Mouse (Mus musculus): ENCODE measurements around the gene Islr. TPM values are rescaled to one million over a fixed set of nuclear protein-coding genes. Genes with fewer than 3 reads are reported as not detected.

Gene Islr
- polyA plus RNA-seq, 1 experiment: 21.9 TPM

DNA sequence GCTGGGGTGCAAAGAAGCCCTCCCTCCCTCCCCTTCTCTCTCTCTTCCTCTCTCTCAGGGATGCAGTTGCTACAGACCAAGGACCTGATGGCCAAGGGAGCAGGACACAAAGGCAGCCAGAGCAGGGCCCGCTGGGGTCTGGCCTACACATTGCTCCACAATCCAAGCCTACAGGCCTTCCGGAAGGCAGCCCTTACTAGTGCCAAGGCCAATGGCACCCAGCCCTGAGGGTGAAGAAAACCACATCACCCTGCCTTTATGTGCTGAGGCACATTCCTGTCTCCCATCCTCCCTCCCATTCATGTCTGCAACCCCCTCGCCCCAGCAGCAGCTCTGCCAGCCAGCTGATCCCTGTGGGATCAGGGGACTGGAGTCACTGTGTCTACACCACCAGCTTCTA lies 51.0 kb downstream of the Islr start:
- no peaks in the 10 kb centered on the region for H3K36me3 ChIP-seq (ENCODE audit: control insufficient read depth, insufficient read depth, low read length)
- no peaks in the 10 kb centered on the region for H3K4me1 ChIP-seq (ENCODE audit: control insufficient read depth, insufficient read depth, insufficient read length)
- no peaks in the 10 kb centered on the region for H3K27me3 ChIP-seq (ENCODE audit: control insufficient read depth, insufficient read depth, low read length)
- TF ChIP-seq POLR2A (IDR thresholded peaks at IDR 0.05; ENCODE audit: low read depth, low read length) (no peak), CTCF (IDR thresholded peaks at IDR 0.05; ENCODE audit: extremely low read depth, insufficient read depth, insufficient read length, insufficient replicate concordance) (no peak)
- no peak overlapping the region for H3K27ac ChIP-seq (ENCODE audit: insufficient read depth, low read length)
- no peak overlapping the region for H3K4me3 ChIP-seq (ENCODE audit: extremely low read depth, insufficient read depth, insufficient read length)
- no peak for DNase-seq (ENCODE audit: low read depth in 1 of 2, low spot score in 2 of 2)
- WGBS: 91% methylated on average over 3 of the region's 3 CpGs

DNA sequence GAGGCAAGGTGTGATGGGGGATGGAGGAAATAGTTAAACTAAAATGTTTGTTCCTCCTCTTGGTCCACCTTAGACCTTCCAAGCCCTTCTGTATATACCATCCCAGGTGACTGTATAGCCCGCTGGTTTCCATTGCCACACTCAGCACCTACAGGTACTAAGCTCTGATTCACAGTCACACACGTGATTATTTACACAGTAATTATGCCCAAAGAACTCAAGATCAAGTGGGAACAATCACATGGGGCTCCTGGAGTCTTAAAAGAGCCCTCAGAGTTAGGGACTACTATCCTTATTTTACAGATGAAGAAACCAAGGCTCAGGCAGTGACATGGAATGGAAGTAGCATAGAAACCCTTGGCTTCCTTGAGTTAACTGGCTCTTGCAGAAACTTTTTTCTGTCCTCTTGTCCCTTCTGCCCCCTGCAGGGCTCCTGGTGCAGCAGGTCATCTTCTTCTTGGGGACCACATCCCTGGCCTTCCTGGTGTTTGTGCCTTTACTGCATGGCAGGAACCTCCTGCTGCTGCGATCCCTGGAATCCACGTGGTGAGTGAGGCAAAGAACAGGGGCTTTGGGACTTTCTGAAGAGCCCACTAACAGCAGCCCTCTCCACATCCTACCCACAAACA lies 53.3 kb downstream of the Islr start:
- Histone ChIP-seq H3K27me3 (ENCODE audit: control insufficient read depth, insufficient read depth, low read length) (no peaks in the 10 kb centered on the region), H3K36me3 (ENCODE audit: control insufficient read depth, insufficient read depth, low read length) (no peaks in the 10 kb centered on the region), H3K4me1 (ENCODE audit: control insufficient read depth, insufficient read depth, insufficient read length) (no peaks in the 10 kb centered on the region), H3K27ac (ENCODE audit: insufficient read depth, low read length) (no peak overlapping the region), H3K4me3 (ENCODE audit: extremely low read depth, insufficient read depth, insufficient read length) (no peak overlapping the region)
- WGBS: 70% methylated on average over 4 of the region's 4 CpGs
- DNase-seq (ENCODE audit: low read depth in 1 of 2, low spot score in 2 of 2): no peak
- TF ChIP-seq POLR2A (IDR thresholded peaks at IDR 0.05; ENCODE audit: low read depth, low read length): no peak
- TF ChIP-seq CTCF (IDR thresholded peaks at IDR 0.05; ENCODE audit: extremely low read depth, insufficient read depth, insufficient read length, insufficient replicate concordance): 0 out of 2 replicates have a peak, but pooled peaks have one; percentile 2

GRCm38 (mm10) chr9:58148806-58149205 lies 55.3 kb downstream of the Islr start:
- no peak for TF ChIP-seq CTCF (IDR thresholded peaks at IDR 0.05; ENCODE audit: extremely low read depth, insufficient read depth, insufficient read length, insufficient replicate concordance)
- no peak for TF ChIP-seq POLR2A (IDR thresholded peaks at IDR 0.05; ENCODE audit: low read depth, low read length)
- Histone ChIP-seq H3K27ac (ENCODE audit: insufficient read depth, low read length) (no peak overlapping the region), H3K4me3 (ENCODE audit: extremely low read depth, insufficient read depth, insufficient read length) (no peak overlapping the region), H3K36me3 (ENCODE audit: control insufficient read depth, insufficient read depth, low read length) (no peaks in the 10 kb centered on the region), H3K4me1 (ENCODE audit: control insufficient read depth, insufficient read depth, insufficient read length) (no peaks in the 10 kb centered on the region), H3K27me3 (ENCODE audit: control insufficient read depth, insufficient read depth, low read length) (no peaks in the 10 kb centered on the region)
- WGBS: 57% methylated on average over 2 of the region's 2 CpGs
- no peak for DNase-seq (ENCODE audit: low read depth in 1 of 2, low spot score in 2 of 2)

- TF ChIP-seq POLR2A (IDR thresholded peaks at IDR 0.05; ENCODE audit: low read depth, low read length) (no peak), CTCF (IDR thresholded peaks at IDR 0.05; ENCODE audit: extremely low read depth, insufficient read depth, insufficient read length, insufficient replicate concordance) (no peak)
- no peak for DNase-seq (ENCODE audit: low read depth in 1 of 2, low spot score in 2 of 2)
- WGBS: 79% methylated on average over 5 of the region's 5 CpGs
- no peak overlapping the region for H3K27ac ChIP-seq (ENCODE audit: insufficient read depth, low read length)
- H3K4me1 ChIP-seq (ENCODE audit: control insufficient read depth, insufficient read depth, insufficient read length): no peaks in the 10 kb centered on the region
- H3K4me3 ChIP-seq (ENCODE audit: extremely low read depth, insufficient read depth, insufficient read length): no peak overlapping the region
- H3K27me3 ChIP-seq (ENCODE audit: control insufficient read depth, insufficient read depth, low read length): no peaks in the 10 kb centered on the region
- H3K36me3 ChIP-seq (ENCODE audit: control insufficient read depth, insufficient read depth, low read length): no peaks in the 10 kb centered on the region
These were observed 58.7 kb downstream of the Islr start for GRCm38 (mm10) chr9:58145417-58145816.

- H3K4me3 ChIP-seq (ENCODE audit: extremely low read depth, insufficient read depth, insufficient read length): no peak overlapping the region
- no peak for DNase-seq (ENCODE audit: low read depth in 1 of 2, low spot score in 2 of 2)
- 88% methylated on average over 1 of the region's 1 CpGs for WGBS
- no peaks in the 10 kb centered on the region for H3K36me3 ChIP-seq (ENCODE audit: control insufficient read depth, insufficient read depth, low read length)
- H3K27me3 ChIP-seq (ENCODE audit: control insufficient read depth, insufficient read depth, low read length): no peaks in the 10 kb centered on the region
- no peaks in the 10 kb centered on the region for H3K4me1 ChIP-seq (ENCODE audit: control insufficient read depth, insufficient read depth, insufficient read length)
- H3K27ac ChIP-seq (ENCODE audit: insufficient read depth, low read length): no peak overlapping the region
- TF ChIP-seq POLR2A (IDR thresholded peaks at IDR 0.05; ENCODE audit: low read depth, low read length): no peak
- no peak for TF ChIP-seq CTCF (IDR thresholded peaks at IDR 0.05; ENCODE audit: extremely low read depth, insufficient read depth, insufficient read length, insufficient replicate concordance)
These were observed 59.4 kb downstream of the Islr start for GRCm38 (mm10) chr9:58144664-58145063.

DNA sequence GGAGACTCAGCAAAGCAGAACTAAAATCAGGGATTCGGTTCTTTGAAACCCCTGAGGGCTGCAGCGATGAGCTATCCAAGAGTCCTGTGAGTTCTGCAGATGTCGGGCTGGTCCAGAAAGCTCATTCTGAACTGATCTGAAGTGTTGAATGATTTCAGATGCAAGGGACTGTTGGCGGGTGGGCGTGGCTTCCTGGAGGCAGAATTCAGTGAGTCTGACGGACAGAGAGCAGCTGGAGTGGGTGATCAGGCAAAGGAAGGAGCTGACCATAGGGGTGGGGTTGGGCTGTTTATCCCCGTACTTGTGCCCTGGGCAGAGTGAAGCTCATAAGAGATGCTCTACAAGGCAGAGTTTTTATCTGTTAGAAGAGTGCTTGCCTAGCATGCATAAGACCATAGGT lies 60.7 kb downstream of the Islr start:
- WGBS: 55% methylated on average over 7 of the region's 7 CpGs
- Histone ChIP-seq H3K4me1 (ENCODE audit: control insufficient read depth, insufficient read depth, insufficient read length) (no peaks in the 10 kb centered on the region), H3K27me3 (ENCODE audit: control insufficient read depth, insufficient read depth, low read length) (no peaks in the 10 kb centered on the region), H3K36me3 (ENCODE audit: control insufficient read depth, insufficient read depth, low read length) (no peaks in the 10 kb centered on the region), H3K4me3 (ENCODE audit: extremely low read depth, insufficient read depth, insufficient read length) (no peak overlapping the region), H3K27ac (ENCODE audit: insufficient read depth, low read length) (no peak overlapping the region)
- no peak for DNase-seq (ENCODE audit: low read depth in 1 of 2, low spot score in 2 of 2)
- TF ChIP-seq CTCF (IDR thresholded peaks at IDR 0.05; ENCODE audit: extremely low read depth, insufficient read depth, insufficient read length, insufficient replicate concordance): no peak
- TF ChIP-seq POLR2A (IDR thresholded peaks at IDR 0.05; ENCODE audit: low read depth, low read length): no peak

DNA sequence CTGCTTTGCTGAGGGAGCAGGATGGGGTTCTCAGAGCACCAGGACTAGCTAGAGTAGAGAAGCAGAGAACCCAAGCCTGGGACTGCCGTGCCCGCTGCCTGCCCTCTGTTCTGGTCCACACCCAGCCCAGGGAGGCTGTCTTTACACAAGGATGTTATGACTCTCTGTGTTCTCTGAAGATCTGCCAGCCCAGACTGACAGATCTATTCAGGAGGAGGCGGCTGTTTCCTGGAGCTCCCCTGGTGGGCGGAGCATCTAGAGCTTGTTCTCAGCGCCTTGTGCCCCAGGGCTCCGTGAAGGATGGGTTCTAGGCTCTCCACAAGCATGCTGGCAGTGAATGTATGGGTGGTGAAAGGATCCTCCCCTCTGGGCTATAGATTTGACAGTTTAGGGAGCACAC lies 64.2 kb downstream of the Islr start:
- peak; percentile 13 to 23 for DNase-seq (ENCODE audit: low read depth in 1 of 2, low spot score in 2 of 2)

More for the DNA sequence above, 64.2 kb downstream of the Islr start:
- no peaks in the 10 kb centered on the region for H3K4me1 ChIP-seq (ENCODE audit: control insufficient read depth, insufficient read depth, insufficient read length)
- no peaks in the 10 kb centered on the region for H3K36me3 ChIP-seq (ENCODE audit: control insufficient read depth, insufficient read depth, low read length)
- TF ChIP-seq CTCF (IDR thresholded peaks at IDR 0.05; ENCODE audit: extremely low read depth, insufficient read depth, insufficient read length, insufficient replicate concordance): no peak
- no peaks in the 10 kb centered on the region for H3K27me3 ChIP-seq (ENCODE audit: control insufficient read depth, insufficient read depth, low read length)
- 13% methylated on average over 6 of the region's 6 CpGs for WGBS
- H3K4me3 ChIP-seq (ENCODE audit: extremely low read depth, insufficient read depth, insufficient read length): no peak overlapping the region
- H3K27ac ChIP-seq (ENCODE audit: insufficient read depth, low read length): 0 out of 2 replicates have a peak overlapping the region, but pooled peaks have one; percentile 26
